Mouse (Mus musculus) heart, adult 2 months (tissue): ENCODE results near the gene Gata3.

Source experiments
- CTCF ChIP-seq: fragments of 200-600 bp; IDR thresholded peaks from 2 replicates; pipeline ENCODE4 v1.8.1; 2022; ENCODE audit warnings: antibody characterized with exemption, mild to moderate bottlenecking, moderate library complexity
- EP300 ChIP-seq: fragments of 200-500 bp; IDR thresholded peaks from 2 replicates; pipeline ENCODE4 v1.6.1; 2011; ENCODE audit warnings: low read depth, low read length, control low read depth; ENCODE audit not compliant: insufficient read depth
- POLR2A ChIP-seq: fragments of 200-500 bp; IDR thresholded peaks from 2 replicates; pipeline ENCODE4 v1.6.1; 2011; ENCODE audit warnings: mild to moderate bottlenecking, low read depth, low read length, control low read depth; ENCODE audit not compliant: insufficient read depth

DNA sequence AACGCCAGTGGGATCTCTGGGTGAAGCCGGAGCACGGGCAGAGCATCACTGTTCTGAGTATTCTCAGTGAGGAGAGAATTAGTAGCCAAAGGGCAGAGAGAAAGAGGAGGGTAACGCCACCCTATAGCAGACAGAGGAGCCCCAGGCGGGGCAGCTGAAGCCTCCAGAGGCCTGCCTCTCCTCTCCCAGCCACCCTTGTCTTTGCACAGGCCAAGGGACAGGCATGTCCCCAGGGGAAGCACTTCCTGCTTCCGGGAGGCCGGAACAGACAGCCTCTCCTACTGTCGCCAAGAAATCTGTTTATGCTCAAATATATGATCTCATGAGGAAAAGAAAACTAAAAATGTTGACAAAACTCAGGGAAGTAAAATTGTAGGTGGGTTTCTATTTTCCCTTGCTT lies 69.2 kb downstream of the Gata3 start:
- no peak for TF ChIP-seq POLR2A
- TF ChIP-seq CTCF, result no peak
- no peak for TF ChIP-seq EP300
